In the genomic region with DNA sequence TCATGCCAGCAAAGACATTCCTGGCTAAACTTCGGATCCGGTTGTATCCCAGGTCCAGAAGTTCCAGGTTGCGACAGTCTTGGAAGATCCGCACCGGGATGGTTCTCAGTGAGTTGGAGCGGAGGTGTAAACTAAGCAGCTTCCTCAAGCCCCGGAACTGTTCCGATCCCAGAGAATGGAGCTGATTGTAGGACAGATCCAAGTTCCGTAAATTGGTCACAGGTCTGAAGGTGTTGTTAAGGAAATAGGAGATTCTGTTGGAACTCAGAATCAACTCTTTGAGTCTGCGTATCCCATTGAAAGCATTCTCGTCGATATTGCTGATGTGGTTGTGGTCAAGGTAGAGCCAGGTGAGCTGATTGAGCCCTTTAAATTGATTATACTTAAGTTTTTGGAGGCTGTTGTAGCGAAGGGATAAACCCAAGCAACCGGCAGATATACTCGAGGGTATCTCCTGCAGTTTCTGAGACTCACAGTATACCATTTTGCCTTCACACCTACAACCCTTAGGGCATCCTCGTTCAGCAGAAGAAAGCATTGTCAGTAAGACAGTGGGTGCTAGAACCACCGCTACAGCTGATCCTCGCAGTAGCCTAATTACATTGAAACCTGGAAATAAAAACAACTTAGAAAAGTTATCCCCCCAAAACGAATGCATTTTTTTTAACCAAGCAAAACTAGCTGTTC, we compare ENCODE assay signal across 10 mouse cellular contexts. TPM values are rescaled to one million over a fixed set of nuclear protein-coding genes. Genes with fewer than 3 reads are reported as not detected.
DNase-seq lines count a peak whose midpoint lies in the region; ATAC-seq and TF ChIP-seq lines count a peak whose summit lies in the region.
"Had no signal": no experiment of that assay in that cellular context is flagged by ENCODE, and none has a peak within 500 bp of the region (broad histone marks: within the 10 kb centered on the region; RNA-seq: fewer than 3 reads in every experiment).

No protein-coding gene starts in this region.

- no peak overlapping the region for H3K9ac ChIP-seq in forebrain, embryonic 12.5 days

- peak overlapping the region; percentile 43 for H3K4me3 ChIP-seq in forebrain, embryonic 12.5 days (replicated peaks)
- H3K4me3 ChIP-seq in olfactory bulb, adult 2 months (ENCODE audit: insufficient read depth, low read depth, low read length): peak overlapping the region; percentile 65

- intact Hi-C loops in left cerebral cortex, postnatal 4 days (cut with DNase I): no loop called here
- intact Hi-C loops in left cerebral cortex, postnatal 36 days (cut with DNase I): loop anchor here (10.0 kb wide), 2 partner anchors 186 to 506 kb away; no protein-coding TSS in a partner anchor
- intact Hi-C loops in heart, postnatal 36 days (cut with DNase I): loop anchor here (5.0 to 10.0 kb wide), 4 partner anchors 186 to 666 kb away; no protein-coding TSS in a partner anchor

- TF ChIP-seq CTCF in olfactory bulb, adult 2 months (IDR thresholded peaks at IDR 0.05; ENCODE audit: insufficient read depth, low read depth, low read length): no peak

- H3K27me3 ChIP-seq in forebrain, embryonic 12.5 days: peaks cover 23% of the 10 kb centered on the region

- H3K4me1 ChIP-seq in forebrain, embryonic 12.5 days: peaks cover 38% of the 10 kb centered on the region
- H3K4me1 ChIP-seq in olfactory bulb, adult 2 months (ENCODE audit: control insufficient read depth, insufficient read depth, low read length): no peaks in the 10 kb centered on the region

- no peak for TF ChIP-seq POLR2A in olfactory bulb, adult 2 months (IDR thresholded peaks at IDR 0.05; ENCODE audit: insufficient read depth, low read depth, low read length)

- DNase-seq in left cerebral cortex, adult 8-10 months (ENCODE audit: low spot score in 2 of 2): peak; percentile 17 to 40
- no peak for DNase-seq in left cerebral cortex, postnatal 4 days
- peak; percentile 36 to 40 for DNase-seq in left cerebral cortex, postnatal 36 days (ENCODE audit: low spot score in 2 of 2)
- DNase-seq in natural killer cell, adult 2 months (ENCODE audit: low spot score in 2 of 2): no peak
- no peak for DNase-seq in right cerebral cortex, postnatal 10 days (ENCODE audit: low spot score in 2 of 2)
- DNase-seq in heart, postnatal 36 days: no peak
- DNase-seq: adrenal gland, postnatal 14 days; layer of hippocampus, adult 9-11 months had no signal

- H3K4me2 ChIP-seq in forebrain, embryonic 12.5 days: peak overlapping the region; percentile 75

- H3K9me3 ChIP-seq in forebrain, embryonic 12.5 days: no peaks in the 10 kb centered on the region

- WGBS in forebrain, embryonic 12.5 days: 19% methylated on average over 19 of the region's 19 CpGs
- WGBS in olfactory bulb, adult 2 months: 36% methylated on average over 19 of the region's 19 CpGs

- no peak overlapping the region for H3K27ac ChIP-seq in forebrain, embryonic 12.5 days
- H3K27ac ChIP-seq in olfactory bulb, adult 2 months (ENCODE audit: insufficient read depth, low read depth, low read length): peak overlapping the region; percentile 93

- no peaks in the 10 kb centered on the region for H3K36me3 ChIP-seq in forebrain, embryonic 12.5 days (replicated peaks)

- ATAC-seq in forebrain, embryonic 12.5 days (ENCODE audit: low FRiP score): no peak

RNA-seq across cellular contexts. Expression of a gene that starts 1.2 kb away (rescaled TPM):
- 10 to 100 TPM; 58.9 to 71.8 (median 61.8) TPM for total RNA-seq in left cerebral cortex, adult 8-10 months (2022)
- total RNA-seq in left cerebral cortex, postnatal 4 days (2021): 10 to 100 TPM; 39.5 to 45.9 TPM
- 3.7 and 5.2 TPM in 2 replicates for polyA plus RNA-seq in forebrain, embryonic 12.5 days (2016; fragmentation: Nextera tagmentation; extraction: Ambion mirVana)
- 10 to 100 TPM; 72.2 to 78.1 TPM for total RNA-seq in left cerebral cortex, postnatal 36 days (2021)
- polyA plus RNA-seq in olfactory bulb, adult 2 months (2012; ENCODE audit: insufficient read depth, insufficient read length, low replicate concordance, missing spikeins): not detected in 2 replicates
- total RNA-seq in heart, postnatal 36 days (2021): under 1 TPM; 0.44 to 0.73 TPM

Comparison
In these comparisons a context has a peak if more than half of its experiments do, and no peak if none do; other contexts are left out.
1. DNase-seq: peak in left cerebral cortex, adult 8-10 months (2 of 2) and left cerebral cortex, postnatal 36 days (2 of 2); none in left cerebral cortex, postnatal 4 days (single experiment), natural killer cell, adult 2 months (0 of 2), right cerebral cortex, postnatal 10 days (0 of 2) and heart, postnatal 36 days (0 of 2).
2. RNA of a gene that starts 1.2 kb away (total RNA-seq): 72.2 to 78.1 TPM in left cerebral cortex, postnatal 36 days, 58.9 to 71.8 TPM in left cerebral cortex, adult 8-10 months and 39.5 to 45.9 TPM in left cerebral cortex, postnatal 4 days; 0.44 to 0.73 TPM in heart, postnatal 36 days; every median in the first group is over 10 times any median in the second.